Mouse (Mus musculus) thymus, adult 2 months (tissue): ENCODE measurements at regions not wholly inside any gene's neighbourhood (a gene's known extent, or its start where the extent isn't known, plus 50 kb on each side); places are given as distances from the start of the nearest gene placed in this dataset.

Experiments used
- CTCF ChIP-seq: fragments of 200-500 bp; IDR thresholded peaks from 2 replicates; pipeline ENCODE4 v1.5.1; 2012; ENCODE audit warnings: mild to moderate bottlenecking, control low read depth, low read length, moderate library complexity, borderline replicate concordance; ENCODE audit not compliant: control insufficient read depth, poor library complexity, insufficient read depth; ENCODE audit errors: extremely low read depth
- POLR2A ChIP-seq: fragments of 200-500 bp; IDR thresholded peaks from 2 replicates; pipeline ENCODE4 v1.6.1; 2012; ENCODE audit warnings: mild to moderate bottlenecking, low read length, control low read depth, moderate library complexity; ENCODE audit not compliant: control insufficient read depth, poor library complexity, insufficient read depth; ENCODE audit errors: extremely low read depth

- TF ChIP-seq POLR2A (no peak), CTCF (no peak)
These were observed 224.5 kb downstream of the Gadd45g start for GRCm38 (mm10) chr13:52070731-52071663.
